Mouse (Mus musculus): ENCODE data around the gene Mex3a. TPM values are rescaled to one million over a fixed set of nuclear protein-coding genes. Genes with fewer than 3 reads are reported as not detected.

The Mex3a gene
- polyA plus RNA-seq, 1 experiment from 2014 or later: 51.9 TPM

DNA sequence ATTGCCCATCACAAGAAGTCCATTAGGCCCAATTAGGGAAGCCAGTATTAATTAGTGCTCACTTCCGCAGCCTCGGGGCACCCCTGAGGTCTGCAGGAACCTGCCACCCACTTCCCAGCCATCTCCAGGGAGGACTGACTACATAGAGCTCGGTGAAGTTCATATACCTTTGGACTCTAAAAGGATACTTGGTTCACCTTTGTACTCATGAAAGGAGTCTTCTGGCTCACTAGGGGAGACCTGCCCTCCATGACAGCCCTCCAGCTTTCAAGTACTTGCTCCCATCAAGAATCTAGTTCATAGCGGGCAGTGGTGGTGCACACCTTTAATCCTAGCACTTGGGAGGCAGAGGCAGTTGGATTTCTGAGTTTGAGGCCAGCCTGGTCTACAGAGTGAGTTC lies 13.8 kb upstream of the Mex3a start:
- ATAC-seq (ENCODE audit: low FRiP score) (no peak), DNase-seq (ENCODE audit: low spot score) (no peak)
- no peaks in the 10 kb centered on the region for H3K36me3 ChIP-seq (ENCODE audit: control insufficient read depth, insufficient read depth, low read length)
- no peak overlapping the region for H3K4me2 ChIP-seq (replicated peaks; ENCODE audit: low read depth, low read length)
- H3K9me3 ChIP-seq (ENCODE audit: control insufficient read depth, low read length): no peaks in the 10 kb centered on the region
- H3K4me3 ChIP-seq (ENCODE audit: low read depth, low read length): no peak overlapping the region
- 85% methylated on average over 4 of the region's 4 CpGs for WGBS
- H3K9ac ChIP-seq (ENCODE audit: low read depth, low read length): no peak overlapping the region
- no peak overlapping the region for H3K27ac ChIP-seq (ENCODE audit: low read depth, low read length)
- no peaks in the 10 kb centered on the region; the same call in 1 of the 2 replicates for H3K4me1 ChIP-seq (replicated peaks; ENCODE audit: control insufficient read depth, insufficient read depth, low read length)
- H3K27me3 ChIP-seq (ENCODE audit: control insufficient read depth, insufficient read depth, low read length): no peaks in the 10 kb centered on the region

DNA sequence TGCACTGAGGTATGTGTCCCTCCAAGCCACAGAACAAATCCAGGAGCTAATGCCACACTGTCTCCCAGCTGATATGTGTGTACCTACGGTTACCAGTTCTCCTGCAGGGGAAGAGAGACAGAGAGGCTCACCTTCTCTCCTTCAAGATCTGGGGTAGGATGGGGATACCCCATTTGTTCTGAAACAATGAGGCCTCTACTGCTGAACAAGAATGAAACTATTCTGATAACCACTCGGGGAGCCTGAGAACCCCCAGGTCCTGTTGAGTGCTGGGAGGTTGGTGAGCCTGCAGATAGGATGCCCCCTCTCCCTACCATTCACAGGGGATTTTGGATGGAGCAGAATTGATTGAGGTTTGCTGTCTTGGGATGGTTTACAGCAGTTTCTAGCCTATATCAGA lies 12.1 kb upstream of the Mex3a start:
- ATAC-seq (ENCODE audit: low FRiP score) (no peak), DNase-seq (ENCODE audit: low spot score) (no peak)
- 88% methylated on average over 2 of the region's 2 CpGs for WGBS
- H3K9ac ChIP-seq (ENCODE audit: low read depth, low read length): no peak overlapping the region
- H3K36me3 ChIP-seq (ENCODE audit: control insufficient read depth, insufficient read depth, low read length): 0 out of 2 replicates have a peak, but pooled peaks cover 5% of the 10 kb centered on the region
- no peaks in the 10 kb centered on the region for H3K9me3 ChIP-seq (ENCODE audit: control insufficient read depth, low read length)
- no peaks in the 10 kb centered on the region for H3K27me3 ChIP-seq (ENCODE audit: control insufficient read depth, insufficient read depth, low read length)
- H3K27ac ChIP-seq (ENCODE audit: low read depth, low read length): no peak overlapping the region
- no peaks in the 10 kb centered on the region; the same call in 1 of the 2 replicates for H3K4me1 ChIP-seq (replicated peaks; ENCODE audit: control insufficient read depth, insufficient read depth, low read length)
- no peak overlapping the region for H3K4me3 ChIP-seq (ENCODE audit: low read depth, low read length)
- no peak overlapping the region for H3K4me2 ChIP-seq (replicated peaks; ENCODE audit: low read depth, low read length)

DNA sequence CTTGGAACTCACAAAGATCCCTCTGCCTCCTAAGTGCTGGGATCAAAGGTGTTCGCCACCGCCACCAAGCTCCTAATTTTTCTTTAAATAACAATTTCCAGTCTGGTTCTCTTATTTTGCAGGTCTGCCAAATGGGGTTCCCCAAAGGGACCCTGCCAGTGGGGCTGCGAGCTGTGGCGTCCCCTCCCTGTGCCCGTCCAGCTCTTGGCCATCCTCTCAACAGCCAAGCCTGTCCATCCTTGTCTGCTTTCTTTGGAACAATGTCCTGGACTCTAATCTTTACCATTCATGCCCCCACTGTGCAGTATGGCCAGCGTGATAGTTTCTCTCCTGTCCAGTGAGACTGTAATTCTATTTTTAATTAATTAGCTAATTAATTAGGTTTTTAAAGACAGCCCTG lies 11.0 kb upstream of the Mex3a start:
- no peaks in the 10 kb centered on the region for H3K27me3 ChIP-seq (ENCODE audit: control insufficient read depth, insufficient read depth, low read length)
- 88% methylated on average over 6 of the region's 6 CpGs for WGBS
- ATAC-seq (ENCODE audit: low FRiP score) (no peak), DNase-seq (ENCODE audit: low spot score) (no peak)
- no peaks in the 10 kb centered on the region for H3K9me3 ChIP-seq (ENCODE audit: control insufficient read depth, low read length)
- H3K27ac ChIP-seq (ENCODE audit: low read depth, low read length): no peak overlapping the region
- 0 out of 2 replicates have a peak, but pooled peaks cover 6% of the 10 kb centered on the region for H3K36me3 ChIP-seq (ENCODE audit: control insufficient read depth, insufficient read depth, low read length)
- no peaks in the 10 kb centered on the region; the same call in none of the 2 replicates for H3K4me1 ChIP-seq (replicated peaks; ENCODE audit: control insufficient read depth, insufficient read depth, low read length)
- H3K4me3 ChIP-seq (ENCODE audit: low read depth, low read length): no peak overlapping the region
- no peak overlapping the region for H3K4me2 ChIP-seq (replicated peaks; ENCODE audit: low read depth, low read length)
- H3K9ac ChIP-seq (ENCODE audit: low read depth, low read length): no peak overlapping the region

DNA sequence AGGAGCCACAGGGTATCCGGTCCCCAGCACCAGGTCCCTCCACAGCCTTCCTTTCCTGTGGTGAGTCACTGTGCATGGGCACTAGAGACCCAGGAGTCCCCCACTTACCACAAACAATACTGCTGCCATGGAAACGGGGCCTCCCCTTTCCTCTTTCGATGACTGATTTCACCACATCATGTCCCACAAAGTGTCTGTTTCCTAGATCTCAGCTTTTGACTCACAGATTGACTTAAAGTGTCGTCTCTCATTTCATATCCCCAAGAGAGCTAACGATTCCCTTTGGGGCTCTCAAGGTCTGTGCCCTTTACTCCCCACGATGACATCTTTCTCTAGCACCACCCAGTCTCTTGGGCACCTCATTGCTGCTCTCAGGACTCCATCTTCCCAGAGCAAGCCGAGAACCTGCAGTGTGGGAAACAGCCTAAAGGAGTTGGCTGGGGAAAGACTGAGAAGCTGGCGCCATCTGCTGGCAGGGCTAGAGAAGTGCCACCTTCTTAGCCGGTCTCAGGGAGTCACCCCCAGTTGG lies 10.3 kb upstream of the Mex3a start:
- Histone ChIP-seq H3K9me3 (ENCODE audit: control insufficient read depth, low read length) (no peaks in the 10 kb centered on the region), H3K27ac (ENCODE audit: low read depth, low read length) (no peak overlapping the region), H3K9ac (ENCODE audit: low read depth, low read length) (no peak overlapping the region), H3K4me2 (replicated peaks; ENCODE audit: low read depth, low read length) (no peak overlapping the region), H3K4me1 (replicated peaks; ENCODE audit: control insufficient read depth, insufficient read depth, low read length) (no peaks in the 10 kb centered on the region; the same call in none of the 2 replicates), H3K27me3 (ENCODE audit: control insufficient read depth, insufficient read depth, low read length) (no peaks in the 10 kb centered on the region), H3K36me3 (ENCODE audit: control insufficient read depth, insufficient read depth, low read length) (0 out of 2 replicates have a peak, but pooled peaks cover 6% of the 10 kb centered on the region), H3K4me3 (ENCODE audit: low read depth, low read length) (no peak overlapping the region)
- WGBS: 32% methylated on average over 9 of the region's 9 CpGs
- DNase-seq (ENCODE audit: low spot score) (peak; percentile 83), ATAC-seq (ENCODE audit: low FRiP score) (peak; percentile 44; the same call in 1 of the 2 replicates)

DNA sequence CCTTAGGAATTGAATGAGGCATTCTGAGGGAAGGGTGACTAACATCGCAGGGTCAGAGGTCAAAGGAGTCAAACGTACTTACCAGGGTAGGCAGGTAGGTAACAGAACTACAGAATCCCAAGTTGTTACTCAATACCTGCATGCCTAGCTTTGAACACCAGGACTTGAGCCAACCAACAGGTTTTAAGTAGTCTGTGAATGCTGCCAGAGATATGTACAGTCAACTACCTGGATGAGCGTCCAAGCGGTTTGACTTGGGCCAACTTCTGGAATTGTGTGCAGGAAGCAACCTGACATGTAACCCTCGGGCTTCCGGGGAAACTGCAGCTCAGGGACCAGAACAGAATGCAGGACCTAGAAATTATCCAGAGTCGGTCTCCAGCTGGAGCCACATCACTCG lies 9.2 kb upstream of the Mex3a start:
- H3K4me2 ChIP-seq (replicated peaks; ENCODE audit: low read depth, low read length): no peak overlapping the region
- H3K9ac ChIP-seq (ENCODE audit: low read depth, low read length): no peak overlapping the region
- no peaks in the 10 kb centered on the region for H3K9me3 ChIP-seq (ENCODE audit: control insufficient read depth, low read length)
- 87% methylated on average over 8 of the region's 8 CpGs for WGBS
- H3K27ac ChIP-seq (ENCODE audit: low read depth, low read length): no peak overlapping the region
- H3K4me3 ChIP-seq (ENCODE audit: low read depth, low read length): no peak overlapping the region
- H3K4me1 ChIP-seq (replicated peaks; ENCODE audit: control insufficient read depth, insufficient read depth, low read length): peaks cover 5% of the 10 kb centered on the region
- 0 out of 2 replicates have a peak, but pooled peaks cover 6% of the 10 kb centered on the region for H3K36me3 ChIP-seq (ENCODE audit: control insufficient read depth, insufficient read depth, low read length)
- ATAC-seq (ENCODE audit: low FRiP score): no peak
- DNase-seq (ENCODE audit: low spot score): no peak
- no peaks in the 10 kb centered on the region for H3K27me3 ChIP-seq (ENCODE audit: control insufficient read depth, insufficient read depth, low read length)

DNA sequence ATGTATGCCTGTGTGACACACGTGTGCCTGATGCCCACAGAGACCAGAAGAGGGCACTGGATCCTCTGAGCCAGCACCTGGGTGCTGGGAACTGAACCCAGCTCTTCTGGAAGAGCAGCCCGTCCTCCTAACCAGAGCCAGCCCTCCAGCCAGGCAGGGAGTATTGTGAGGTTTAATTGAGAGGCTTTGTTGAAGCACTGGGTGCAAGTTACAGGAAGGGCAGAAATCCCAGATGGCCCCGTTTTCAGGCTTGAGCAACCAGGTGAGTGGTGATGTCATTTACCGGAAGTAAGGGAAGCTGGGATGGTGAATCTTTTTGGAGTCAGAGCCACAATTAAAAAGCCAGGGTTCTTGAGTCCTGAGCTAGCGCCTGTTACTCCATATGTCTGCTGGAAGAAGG lies 7.2 kb upstream of the Mex3a start:
- Histone ChIP-seq H3K4me2 (replicated peaks; ENCODE audit: low read depth, low read length) (no peak overlapping the region), H3K27me3 (ENCODE audit: control insufficient read depth, insufficient read depth, low read length) (no peaks in the 10 kb centered on the region), H3K9me3 (ENCODE audit: control insufficient read depth, low read length) (no peaks in the 10 kb centered on the region), H3K9ac (ENCODE audit: low read depth, low read length) (no peak overlapping the region), H3K4me1 (replicated peaks; ENCODE audit: control insufficient read depth, insufficient read depth, low read length) (peaks cover 8% of the 10 kb centered on the region), H3K4me3 (ENCODE audit: low read depth, low read length) (no peak overlapping the region), H3K36me3 (ENCODE audit: control insufficient read depth, insufficient read depth, low read length) (0 out of 2 replicates have a peak, but pooled peaks cover 6% of the 10 kb centered on the region), H3K27ac (ENCODE audit: low read depth, low read length) (no peak overlapping the region)
- no peak for DNase-seq (ENCODE audit: low spot score)
- WGBS: 84% methylated on average over 5 of the region's 5 CpGs
- ATAC-seq (ENCODE audit: low FRiP score): no peak

DNA sequence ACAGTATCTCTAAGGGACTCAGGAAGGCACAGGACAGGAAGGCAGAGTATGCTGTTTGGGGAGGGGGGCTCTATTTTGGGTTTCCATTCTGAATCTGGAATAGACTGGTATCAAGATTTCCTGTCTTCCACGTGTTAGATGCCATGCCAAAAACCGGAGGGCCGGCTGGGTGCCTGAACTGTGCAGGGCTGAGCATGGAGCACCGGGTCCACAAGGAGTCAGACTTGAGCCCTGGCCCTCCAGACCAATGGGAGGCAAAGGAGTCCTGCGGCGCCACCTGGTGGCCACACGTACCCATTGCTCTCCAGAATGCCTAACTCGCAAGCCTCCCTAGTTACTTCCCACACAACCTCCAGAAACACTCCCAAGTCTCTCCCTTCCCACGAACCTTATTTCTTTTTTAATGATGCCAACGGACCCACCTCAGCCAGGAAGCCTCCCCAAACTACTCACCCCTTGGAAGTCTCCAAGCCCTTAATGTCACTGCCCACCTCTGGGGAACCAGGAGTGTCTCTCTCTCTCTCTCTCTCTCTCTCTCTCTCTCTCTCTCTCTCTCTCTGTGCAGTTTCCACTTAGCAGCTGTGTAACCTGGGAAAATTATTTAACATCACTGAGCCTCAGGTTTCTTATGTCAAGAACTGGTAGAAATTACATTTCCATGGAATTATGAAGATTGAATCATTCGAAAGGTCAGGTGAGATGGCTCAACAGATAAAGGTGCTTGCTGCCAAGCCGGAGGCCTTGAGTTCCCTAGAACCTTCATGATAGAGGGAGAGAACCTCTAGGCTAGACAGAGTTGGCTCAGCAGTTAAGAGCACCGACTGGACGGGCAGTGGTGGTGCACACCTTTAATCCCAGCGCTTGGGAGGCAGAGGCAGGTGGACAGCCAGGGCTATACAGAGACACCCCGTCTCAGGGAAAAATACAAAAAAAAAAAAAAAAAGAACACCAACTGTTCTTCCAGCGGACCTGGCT lies 5.8 kb upstream of the Mex3a start:
- H3K36me3 ChIP-seq (ENCODE audit: control insufficient read depth, insufficient read depth, low read length): 0 out of 2 replicates have a peak, but pooled peaks cover 6% of the 10 kb centered on the region
- ATAC-seq (ENCODE audit: low FRiP score) (peak; percentile 56; the same call in 1 of the 2 replicates), DNase-seq (ENCODE audit: low spot score) (peak; percentile 97)
- no peak overlapping the region for H3K27ac ChIP-seq (ENCODE audit: low read depth, low read length)
- 0 out of 2 replicates have a peak overlapping the region, but pooled peaks have one; percentile 3 for H3K4me2 ChIP-seq (replicated peaks; ENCODE audit: low read depth, low read length)
- H3K27me3 ChIP-seq (ENCODE audit: control insufficient read depth, insufficient read depth, low read length): no peaks in the 10 kb centered on the region
- H3K4me3 ChIP-seq (ENCODE audit: low read depth, low read length): no peak overlapping the region
- no peak overlapping the region for H3K9ac ChIP-seq (ENCODE audit: low read depth, low read length)
- 36% methylated on average over 17 of the region's 17 CpGs for WGBS
- H3K9me3 ChIP-seq (ENCODE audit: control insufficient read depth, low read length): no peaks in the 10 kb centered on the region
- peaks cover 8% of the 10 kb centered on the region for H3K4me1 ChIP-seq (replicated peaks; ENCODE audit: control insufficient read depth, insufficient read depth, low read length)

DNA sequence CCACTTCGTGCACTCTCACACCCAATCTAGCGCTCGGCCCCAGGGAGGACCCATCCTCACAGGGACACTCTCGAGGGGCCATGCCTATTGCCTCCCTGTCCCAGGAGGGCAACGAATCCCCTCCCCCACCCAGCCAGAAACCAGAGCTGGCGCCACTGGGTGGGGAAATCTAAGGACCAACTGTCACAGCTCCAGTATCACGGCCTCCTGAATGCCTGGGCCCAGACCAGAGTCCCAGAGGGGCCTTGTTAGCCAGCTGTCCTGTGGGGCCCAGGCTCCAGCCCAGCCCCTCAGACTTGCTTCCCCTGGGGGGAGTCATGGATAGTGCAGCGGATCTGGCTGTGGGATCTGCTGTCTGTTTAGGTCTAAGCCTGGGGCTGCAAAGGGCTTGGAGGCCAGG lies 4.6 kb upstream of the Mex3a start:
- 0 out of 2 replicates have a peak, but pooled peaks cover 6% of the 10 kb centered on the region for H3K36me3 ChIP-seq (ENCODE audit: control insufficient read depth, insufficient read depth, low read length)
- no peak for DNase-seq (ENCODE audit: low spot score)
- H3K4me2 ChIP-seq (replicated peaks; ENCODE audit: low read depth, low read length): peak overlapping the region; percentile 37
- 31% methylated on average over 8 of the region's 8 CpGs for WGBS
- no peaks in the 10 kb centered on the region for H3K27me3 ChIP-seq (ENCODE audit: control insufficient read depth, insufficient read depth, low read length)
- peaks cover 8% of the 10 kb centered on the region for H3K4me1 ChIP-seq (replicated peaks; ENCODE audit: control insufficient read depth, insufficient read depth, low read length)
- peak overlapping the region; percentile 74 for H3K27ac ChIP-seq (ENCODE audit: low read depth, low read length)
- no peaks in the 10 kb centered on the region for H3K9me3 ChIP-seq (ENCODE audit: control insufficient read depth, low read length)
- peak overlapping the region; percentile 41 for H3K9ac ChIP-seq (ENCODE audit: low read depth, low read length)
- peak overlapping the region; percentile 10; the same call in 1 of the 2 replicates for H3K4me3 ChIP-seq (ENCODE audit: low read depth, low read length)
- ATAC-seq (ENCODE audit: low FRiP score): no peak

Measured in hindbrain, embryonic 11.5 days (tissue).